Mouse (Mus musculus): ENCODE data around the gene En2. TPM values are rescaled to one million over a fixed set of nuclear protein-coding genes. Genes with fewer than 3 reads are reported as not detected.

The En2 gene
- not detected in 2 replicates for polyA plus RNA-seq (2012; ENCODE audit: insufficient read depth, insufficient read length, missing spikeins)

GRCm38 (mm10) chr5:28165358-28166255 is at the start of gene En2:
Gene En2, plus strand, starts transcription at chr5:28165694.
- H3K4me3 ChIP-seq (ENCODE audit: insufficient read depth, low read depth, low read length) = peak within 1 kb of the TSS; percentile 63
- peaks cover 5% of the 10 kb centered on the region for H3K4me1 ChIP-seq (ENCODE audit: control insufficient read depth, insufficient read depth, insufficient read length, low read length)
- no peak within 1 kb of the TSS for H3K27ac ChIP-seq (replicated peaks; ENCODE audit: low read depth, low read length)

- Histone ChIP-seq H3K4me1 (ENCODE audit: control insufficient read depth, insufficient read depth, insufficient read length, low read length) (no peaks in the 10 kb centered on the region), H3K4me3 (ENCODE audit: insufficient read depth, low read depth, low read length) (no peak overlapping the region), H3K27ac (replicated peaks; ENCODE audit: low read depth, low read length) (no peak overlapping the region)
These were observed 48.1 kb upstream of the En2 start for GRCm38 (mm10) chr5:28117251-28117880.

- Histone ChIP-seq H3K4me1 (ENCODE audit: control insufficient read depth, insufficient read depth, insufficient read length, low read length) (no peaks in the 10 kb centered on the region), H3K27ac (replicated peaks; ENCODE audit: low read depth, low read length) (no peak overlapping the region), H3K4me3 (ENCODE audit: insufficient read depth, low read depth, low read length) (peak overlapping the region; percentile 49)
These were observed 47.5 kb upstream of the En2 start for GRCm38 (mm10) chr5:28117882-28118530.

GRCm38 (mm10) chr5:28118531-28118925 is 47.0 kb upstream of the En2 start:
- H3K4me3 ChIP-seq (ENCODE audit: insufficient read depth, low read depth, low read length) = peak overlapping the region; percentile 49
- no peak overlapping the region for H3K27ac ChIP-seq (replicated peaks; ENCODE audit: low read depth, low read length)
- H3K4me1 ChIP-seq (ENCODE audit: control insufficient read depth, insufficient read depth, insufficient read length, low read length) = no peaks in the 10 kb centered on the region

- Histone ChIP-seq H3K4me3 (ENCODE audit: insufficient read depth, low read depth, low read length) (no peak overlapping the region), H3K4me1 (ENCODE audit: control insufficient read depth, insufficient read depth, insufficient read length, low read length) (no peaks in the 10 kb centered on the region), H3K27ac (replicated peaks; ENCODE audit: low read depth, low read length) (no peak overlapping the region)
These were observed 45.9 kb upstream of the En2 start for GRCm38 (mm10) chr5:28119576-28119975.

GRCm38 (mm10) chr5:28122491-28123454 is 42.7 kb upstream of the En2 start:
- Histone ChIP-seq H3K27ac (replicated peaks; ENCODE audit: low read depth, low read length) (no peak overlapping the region), H3K4me3 (ENCODE audit: insufficient read depth, low read depth, low read length) (no peak overlapping the region), H3K4me1 (ENCODE audit: control insufficient read depth, insufficient read depth, insufficient read length, low read length) (no peaks in the 10 kb centered on the region)

- Histone ChIP-seq H3K4me1 (ENCODE audit: control insufficient read depth, insufficient read depth, insufficient read length, low read length) (no peaks in the 10 kb centered on the region), H3K4me3 (ENCODE audit: insufficient read depth, low read depth, low read length) (no peak overlapping the region), H3K27ac (replicated peaks; ENCODE audit: low read depth, low read length) (no peak overlapping the region)
These were observed 42.1 kb upstream of the En2 start for GRCm38 (mm10) chr5:28123455-28123825.

- Histone ChIP-seq H3K4me3 (ENCODE audit: insufficient read depth, low read depth, low read length) (no peak overlapping the region; the same call in 1 of the 2 replicates), H3K4me1 (ENCODE audit: control insufficient read depth, insufficient read depth, insufficient read length, low read length) (no peaks in the 10 kb centered on the region), H3K27ac (replicated peaks; ENCODE audit: low read depth, low read length) (no peak overlapping the region)
These were observed 40.9 kb upstream of the En2 start for GRCm38 (mm10) chr5:28124321-28125230.

- Histone ChIP-seq H3K27ac (replicated peaks; ENCODE audit: low read depth, low read length) (no peak overlapping the region), H3K4me1 (ENCODE audit: control insufficient read depth, insufficient read depth, insufficient read length, low read length) (no peaks in the 10 kb centered on the region), H3K4me3 (ENCODE audit: insufficient read depth, low read depth, low read length) (no peak overlapping the region)
These were observed 36.6 kb upstream of the En2 start for GRCm38 (mm10) chr5:28128851-28129250.

- Histone ChIP-seq H3K4me3 (ENCODE audit: insufficient read depth, low read depth, low read length) (no peak overlapping the region), H3K4me1 (ENCODE audit: control insufficient read depth, insufficient read depth, insufficient read length, low read length) (no peaks in the 10 kb centered on the region), H3K27ac (replicated peaks; ENCODE audit: low read depth, low read length) (no peak overlapping the region)
These were observed 33.3 kb upstream of the En2 start for GRCm38 (mm10) chr5:28132231-28132630.

GRCm38 (mm10) chr5:28136438-28136837 is 29.1 kb upstream of the En2 start:
- Histone ChIP-seq H3K27ac (replicated peaks; ENCODE audit: low read depth, low read length) (no peak overlapping the region), H3K4me1 (ENCODE audit: control insufficient read depth, insufficient read depth, insufficient read length, low read length) (no peaks in the 10 kb centered on the region), H3K4me3 (ENCODE audit: insufficient read depth, low read depth, low read length) (no peak overlapping the region)

- H3K4me1 ChIP-seq (ENCODE audit: control insufficient read depth, insufficient read depth, insufficient read length, low read length) = no peaks in the 10 kb centered on the region
- H3K4me3 ChIP-seq (ENCODE audit: insufficient read depth, low read depth, low read length) = no peak overlapping the region
- no peak overlapping the region for H3K27ac ChIP-seq (replicated peaks; ENCODE audit: low read depth, low read length)
These were observed 20.9 kb upstream of the En2 start for GRCm38 (mm10) chr5:28144555-28144954.

- Histone ChIP-seq H3K27ac (replicated peaks; ENCODE audit: low read depth, low read length) (no peak overlapping the region), H3K4me3 (ENCODE audit: insufficient read depth, low read depth, low read length) (no peak overlapping the region), H3K4me1 (ENCODE audit: control insufficient read depth, insufficient read depth, insufficient read length, low read length) (no peaks in the 10 kb centered on the region)
These were observed 19.5 kb upstream of the En2 start for GRCm38 (mm10) chr5:28146018-28146417.

- Histone ChIP-seq H3K4me3 (ENCODE audit: insufficient read depth, low read depth, low read length) (no peak overlapping the region), H3K27ac (replicated peaks; ENCODE audit: low read depth, low read length) (no peak overlapping the region), H3K4me1 (ENCODE audit: control insufficient read depth, insufficient read depth, insufficient read length, low read length) (no peaks in the 10 kb centered on the region)
These were observed 17.0 kb upstream of the En2 start for GRCm38 (mm10) chr5:28148473-28148872.

All from brown adipose tissue, adult 24 weeks (tissue).